In genomic region chr14:8218730-8219380, GRCm38 (mm10) we compare ENCODE assay signal across 8 mouse cellular contexts. TPM values are rescaled to one million over a fixed set of nuclear protein-coding genes. Genes with fewer than 3 reads are reported as not detected.
DNase-seq lines count a peak whose midpoint lies in the region; ATAC-seq and TF ChIP-seq lines count a peak whose summit lies in the region.

No protein-coding gene starts in this region.

- H3K9ac ChIP-seq in lung, embryonic 14.5 days, result no peak overlapping the region
- no peak overlapping the region for H3K9ac ChIP-seq in embryonic facial prominence, embryonic 12.5 days
- H3K9ac ChIP-seq in kidney, embryonic 16.5 days (replicated peaks; ENCODE audit: low read length), result no peak overlapping the region; the same call in none of the 2 replicates

- no peak overlapping the region for H3K4me2 ChIP-seq in lung, embryonic 14.5 days
- no peak overlapping the region for H3K4me2 ChIP-seq in embryonic facial prominence, embryonic 12.5 days (replicated peaks)
- peak overlapping the region; percentile 24 for H3K4me2 ChIP-seq in kidney, embryonic 16.5 days (replicated peaks; ENCODE audit: low read depth, low read length)

- H3K9me3 ChIP-seq in lung, embryonic 14.5 days (ENCODE audit: low read depth, low read length), result no peaks in the 10 kb centered on the region
- no peaks in the 10 kb centered on the region for H3K9me3 ChIP-seq in embryonic facial prominence, embryonic 12.5 days
- H3K9me3 ChIP-seq in kidney, embryonic 16.5 days (ENCODE audit: low read length), result no peaks in the 10 kb centered on the region

- ATAC-seq in lung, embryonic 14.5 days (ENCODE audit: insufficient read depth), result no peak
- no peak for ATAC-seq in embryonic facial prominence, embryonic 12.5 days (ENCODE audit: insufficient number of reproducible peaks, insufficient read depth, low FRiP score, low TSS enrichment)
- ATAC-seq in kidney, embryonic 16.5 days (ENCODE audit: low FRiP score, low TSS enrichment), result no peak

- 35% methylated on average over 10 of the region's 10 CpGs for WGBS in lung, embryonic 14.5 days
- 69% methylated on average over 10 of the region's 10 CpGs for WGBS in lung, adult 2 months
- WGBS in embryonic facial prominence, embryonic 12.5 days, result 18% methylated on average over 10 of the region's 10 CpGs
- WGBS in kidney, embryonic 16.5 days, result 27% methylated on average over 10 of the region's 10 CpGs

- H3K36me3 ChIP-seq in lung, embryonic 14.5 days (ENCODE audit: insufficient read depth), result peaks cover 8% of the 10 kb centered on the region; the same call in 1 of the 2 replicates
- peaks cover 11% of the 10 kb centered on the region for H3K36me3 ChIP-seq in embryonic facial prominence, embryonic 12.5 days
- peaks cover 11% of the 10 kb centered on the region for H3K36me3 ChIP-seq in kidney, embryonic 16.5 days (ENCODE audit: insufficient read depth, low read length)

- H3K27me3 ChIP-seq in lung, embryonic 14.5 days (ENCODE audit: insufficient read depth, low read length), result no peaks in the 10 kb centered on the region
- H3K27me3 ChIP-seq in embryonic facial prominence, embryonic 12.5 days, result no peaks in the 10 kb centered on the region
- H3K27me3 ChIP-seq in kidney, embryonic 16.5 days (ENCODE audit: insufficient read depth, low read length), result no peaks in the 10 kb centered on the region

- TF ChIP-seq CTCF in lung, embryonic 14.5 days (IDR thresholded peaks at IDR 0.05; ENCODE audit: low read depth), result no peak
- no peak for TF ChIP-seq CTCF in lung, adult 2 months (IDR thresholded peaks at IDR 0.05; ENCODE audit: insufficient read depth, low read length)

- H3K27ac ChIP-seq in lung, embryonic 14.5 days (ENCODE audit: low read depth), result no peak overlapping the region
- peak overlapping the region; percentile 19; the same call in 1 of the 2 replicates for H3K27ac ChIP-seq in embryonic facial prominence, embryonic 12.5 days
- H3K27ac ChIP-seq in kidney, embryonic 16.5 days (ENCODE audit: low read length), result peak overlapping the region; percentile 84

- no peak overlapping the region for H3K4me3 ChIP-seq in lung, embryonic 14.5 days (ENCODE audit: low read depth, low read length)
- no peak overlapping the region for H3K4me3 ChIP-seq in lung, adult 2 months (replicated peaks; ENCODE audit: extremely low read depth, low read depth, low read length)
- no peak overlapping the region for H3K4me3 ChIP-seq in embryonic facial prominence, embryonic 12.5 days
- H3K4me3 ChIP-seq in kidney, embryonic 16.5 days (ENCODE audit: low read length), result no peak overlapping the region

- no peak for TF ChIP-seq POLR2A in lung, adult 2 months (IDR thresholded peaks at IDR 0.05; ENCODE audit: borderline replicate concordance, extremely low read depth, low read depth, low read length)

- peak; percentile 15 for DNase-seq in lung, embryonic 14.5 days
- no peak for DNase-seq in lung, adult 2 months
- no peak for DNase-seq in spleen, adult 18-20 months
- no peak for DNase-seq in urinary bladder, adult 2 months (ENCODE audit: low spot score)
- DNase-seq in layer of hippocampus, postnatal 10 days (ENCODE audit: low spot score in 2 of 2), result no peak
- DNase-seq in gastrocnemius, adult 8-10 months (ENCODE audit: low spot score in 2 of 2), result no peak

- no peaks in the 10 kb centered on the region for H3K4me1 ChIP-seq in lung, embryonic 14.5 days (ENCODE audit: insufficient read depth)
- peaks cover 15% of the 10 kb centered on the region for H3K4me1 ChIP-seq in lung, adult 2 months (ENCODE audit: control insufficient read depth, insufficient read depth, low read length)
- H3K4me1 ChIP-seq in embryonic facial prominence, embryonic 12.5 days, result peaks cover 16% of the 10 kb centered on the region; the same call in 1 of the 2 replicates
- H3K4me1 ChIP-seq in kidney, embryonic 16.5 days (ENCODE audit: insufficient read depth, low read length), result peaks cover 31% of the 10 kb centered on the region

RNA-seq across cellular contexts. Expression of gene Kctd6, which starts 4.9 kb away (rescaled TPM):
- polyA plus RNA-seq in lung, embryonic 14.5 days (2014; fragmentation: Nextera tagmentation; extraction: Ambion mirVana), result 15.6 and 16.6 TPM in 2 replicates
- polyA plus RNA-seq in lung, adult 2 months (2012; rRNA removed), result 6.1 and 9.0 TPM in 2 replicates
- polyA plus RNA-seq in embryonic facial prominence, embryonic 12.5 days (2016; fragmentation: Nextera tagmentation; extraction: Ambion mirVana), result 14.0 and 17.8 TPM in 2 replicates
- polyA plus RNA-seq in kidney, embryonic 16.5 days (2015; fragmentation: Nextera tagmentation; extraction: Ambion mirVana), result 3.3 and 3.6 TPM in 2 replicates
- 13.3 and 13.7 TPM in 2 replicates for polyA plus RNA-seq in urinary bladder, adult 2 months (2012; rRNA removed)
- 10 to 100 TPM; 33.4 to 36.3 TPM for total RNA-seq in layer of hippocampus, postnatal 10 days (2021)
- 10 to 100 TPM in 1 of 4 experiments, 1 to 10 TPM in 3; 7.7 to 10.4 (median 8.2) TPM for total RNA-seq in gastrocnemius, adult 8-10 months (2022)

RNA-seq across cellular contexts. Expression of gene Acox2, which starts 40.3 kb away (rescaled TPM):
- 0.47 and 0.78 TPM in 2 replicates for polyA plus RNA-seq in lung, embryonic 14.5 days (2014; fragmentation: Nextera tagmentation; extraction: Ambion mirVana)
- 12.7 and 24.4 TPM in 2 replicates for polyA plus RNA-seq in lung, adult 2 months (2012; rRNA removed)
- polyA plus RNA-seq in embryonic facial prominence, embryonic 12.5 days (2016; fragmentation: Nextera tagmentation; extraction: Ambion mirVana), result not detected in 2 replicates
- polyA plus RNA-seq in kidney, embryonic 16.5 days (2015; fragmentation: Nextera tagmentation; extraction: Ambion mirVana), result 1.0 and 2.0 TPM in 2 replicates
- polyA plus RNA-seq in urinary bladder, adult 2 months (2012; rRNA removed), result 0.14 and 0.15 TPM in 2 replicates
- total RNA-seq in layer of hippocampus, postnatal 10 days (2021), result under 1 TPM; 0.49 to 0.50 TPM
- under 1 TPM in 2 of 4 experiments, not detected in 2; 0.56 to 0.99 TPM for total RNA-seq in gastrocnemius, adult 8-10 months (2022)

RNA-seq across cellular contexts. Expression of gene Pdhb, which starts 46.0 kb away (rescaled TPM):
- 166 and 173 TPM in 2 replicates for polyA plus RNA-seq in lung, embryonic 14.5 days (2014; fragmentation: Nextera tagmentation; extraction: Ambion mirVana)
- 30.3 and 53.1 TPM in 2 replicates for polyA plus RNA-seq in lung, adult 2 months (2012; rRNA removed)
- 196 and 198 TPM in 2 replicates for polyA plus RNA-seq in embryonic facial prominence, embryonic 12.5 days (2016; fragmentation: Nextera tagmentation; extraction: Ambion mirVana)
- 267 and 278 TPM in 2 replicates for polyA plus RNA-seq in kidney, embryonic 16.5 days (2015; fragmentation: Nextera tagmentation; extraction: Ambion mirVana)
- polyA plus RNA-seq in urinary bladder, adult 2 months (2012; rRNA removed), result 112 and 136 TPM in 2 replicates
- total RNA-seq in layer of hippocampus, postnatal 10 days (2021), result 100 to 1,000 TPM; 176 to 183 TPM
- 100 to 1,000 TPM; 268 to 280 (median 272) TPM for total RNA-seq in gastrocnemius, adult 8-10 months (2022)
